Mouse (Mus musculus) lung, postnatal 25 days (tissue): ENCODE data around the gene Disp1.

Experiments
- DNase-seq: peaks from one replicate; pipeline ENCODE4 v3.0.0; 2022; ENCODE audit warnings: low spot score

The Disp1 gene

GRCm38 (mm10) chr1:183040847-183041382 is 180.4 kb downstream of the Disp1 start:
- DNase-seq = peak; percentile 45

- no peak for DNase-seq
Measured at GRCm38 (mm10) chr1:183039881-183040708, 181.2 kb downstream of the Disp1 start.

GRCm38 (mm10) chr1:183039404-183039803 is 181.9 kb downstream of the Disp1 start:
- no peak for DNase-seq
